Mouse (Mus musculus): ENCODE measurements at regions not wholly inside any gene's neighbourhood (a gene's known extent, or its start where the extent isn't known, plus 50 kb on each side); places are given as distances from the start of the nearest gene placed in this dataset.

DNA sequence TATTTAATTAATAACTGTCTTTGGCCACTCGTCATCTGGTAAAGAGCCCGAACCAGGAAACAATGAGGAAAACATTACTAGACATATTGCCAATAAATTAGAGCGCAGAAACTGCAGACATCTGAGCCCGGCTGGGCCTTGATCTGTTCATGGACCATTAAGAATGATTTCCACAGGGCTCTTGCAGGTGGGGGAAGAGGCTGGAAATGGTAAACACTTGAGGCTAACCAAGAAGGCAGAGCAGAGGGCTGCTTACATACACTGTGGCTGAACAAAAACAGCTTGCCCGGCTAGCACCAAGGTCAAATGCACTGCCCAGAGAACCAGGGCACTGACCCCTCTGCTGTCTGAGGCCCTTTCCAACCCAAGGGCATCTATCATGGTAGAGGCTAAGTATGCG lies 115.5 kb upstream of the Twist2 start:
- Histone ChIP-seq H3K4me3 (ENCODE audit: low read depth, low read length) (no peak overlapping the region), H3K4me1 (ENCODE audit: control insufficient read depth, insufficient read depth, low read length) (no peaks in the 10 kb centered on the region), H3K9ac (replicated peaks; ENCODE audit: low read depth, low read length) (no peak overlapping the region), H3K9me3 (ENCODE audit: control insufficient read depth, low read depth, low read length) (no peaks in the 10 kb centered on the region), H3K36me3 (ENCODE audit: control insufficient read depth, insufficient read depth, low read length) (no peaks in the 10 kb centered on the region), H3K4me2 (replicated peaks; ENCODE audit: low read depth, low read length) (no peak overlapping the region), H3K27ac (ENCODE audit: low read length) (no peak overlapping the region), H3K27me3 (ENCODE audit: control insufficient read depth, insufficient read depth, low read length) (no peaks in the 10 kb centered on the region)
- 44% methylated on average over 6 of the region's 6 CpGs for WGBS
- no peak for ATAC-seq (ENCODE audit: insufficient number of reproducible peaks, insufficient read depth, low FRiP score, low read depth)

DNA sequence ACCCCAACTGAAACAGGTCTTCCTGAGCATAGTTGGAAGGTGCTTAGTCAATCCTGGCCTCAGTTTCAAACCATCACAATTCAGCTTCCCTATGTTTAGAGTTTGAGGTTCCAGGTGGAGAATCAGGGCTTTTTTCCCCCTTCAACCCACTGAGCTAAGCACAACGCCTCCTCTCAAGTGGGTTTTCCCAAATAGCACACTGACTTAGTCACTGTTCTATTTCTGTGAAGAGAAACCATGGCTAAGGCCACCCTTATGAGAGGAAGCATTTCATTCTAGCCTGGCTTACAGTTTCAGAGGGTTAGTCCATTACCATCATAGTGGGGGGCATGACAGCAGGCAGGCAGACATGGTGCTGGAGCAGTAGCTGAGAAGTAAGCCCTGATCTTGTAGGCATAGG lies 109.7 kb upstream of the Twist2 start:
- Histone ChIP-seq H3K36me3 (ENCODE audit: control insufficient read depth, insufficient read depth, low read length) (no peaks in the 10 kb centered on the region), H3K27me3 (ENCODE audit: control insufficient read depth, insufficient read depth, low read length) (no peaks in the 10 kb centered on the region), H3K4me2 (replicated peaks; ENCODE audit: low read depth, low read length) (no peak overlapping the region), H3K4me3 (ENCODE audit: low read depth, low read length) (no peak overlapping the region), H3K9me3 (ENCODE audit: control insufficient read depth, low read depth, low read length) (no peaks in the 10 kb centered on the region), H3K27ac (ENCODE audit: low read length) (no peak overlapping the region), H3K4me1 (ENCODE audit: control insufficient read depth, insufficient read depth, low read length) (no peaks in the 10 kb centered on the region), H3K9ac (replicated peaks; ENCODE audit: low read depth, low read length) (no peak overlapping the region)
- 85% methylated on average over 1 of the region's 1 CpGs for WGBS
- ATAC-seq (ENCODE audit: insufficient number of reproducible peaks, insufficient read depth, low FRiP score, low read depth): no peak

DNA sequence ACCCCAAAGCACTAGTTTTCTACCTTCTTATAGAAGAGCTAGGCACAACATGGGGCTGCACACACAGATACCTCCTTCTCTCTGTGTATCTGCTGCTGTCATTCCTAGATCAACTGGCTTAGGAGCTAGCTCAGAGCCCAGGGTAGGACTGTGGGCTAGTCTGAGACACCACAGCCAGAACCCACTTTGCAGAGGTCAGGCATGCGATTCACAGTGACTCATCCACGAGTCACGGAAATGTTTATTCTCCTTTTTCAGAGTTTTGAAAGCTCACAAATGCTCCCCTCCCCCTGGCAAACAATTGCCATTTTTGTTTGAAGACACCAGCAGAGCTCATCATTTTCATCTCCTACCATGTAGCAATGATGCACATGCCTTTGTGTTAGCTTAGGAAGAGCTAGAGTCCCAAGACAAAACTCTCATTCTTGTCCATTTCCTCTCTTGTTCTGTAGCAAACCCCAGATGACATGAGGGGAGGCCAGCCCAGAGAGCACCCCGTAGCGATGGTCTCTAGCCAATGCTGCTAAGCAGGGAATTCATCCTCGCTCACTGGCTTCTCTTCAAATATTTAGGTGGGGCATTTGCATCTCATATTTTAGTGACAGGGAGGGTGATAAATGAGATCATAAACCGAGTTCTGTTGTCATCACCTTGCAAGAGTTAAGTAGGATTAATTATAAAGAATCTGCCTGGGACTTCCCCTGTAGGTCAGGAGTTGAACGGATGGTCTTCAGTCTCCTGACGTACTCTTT lies 108.4 kb upstream of the Twist2 start:
- H3K4me1 ChIP-seq (ENCODE audit: control insufficient read depth, insufficient read depth, low read length): no peaks in the 10 kb centered on the region

DNA sequence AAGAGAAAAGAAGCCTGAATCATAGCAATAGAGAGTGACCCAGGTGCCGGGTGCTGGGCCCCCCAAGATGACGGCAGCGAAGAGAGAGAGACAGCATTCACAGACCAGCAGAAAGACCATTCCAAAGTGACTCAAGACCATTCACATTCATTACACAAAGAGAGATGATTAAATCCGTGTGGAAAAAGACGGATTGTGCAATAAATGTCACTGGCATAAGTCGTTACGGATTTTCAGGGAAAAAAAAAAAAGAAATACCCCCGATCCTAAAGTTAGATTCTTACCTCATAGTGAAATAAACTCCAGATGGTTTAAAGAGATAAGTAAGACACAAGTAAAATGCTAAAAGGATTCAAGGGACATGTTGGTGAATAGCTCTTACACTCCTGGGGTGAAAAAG lies 104.2 kb upstream of the Twist2 start:
- no peak overlapping the region for H3K27ac ChIP-seq (ENCODE audit: low read length)
- H3K9ac ChIP-seq (replicated peaks; ENCODE audit: low read depth, low read length): no peak overlapping the region
- ATAC-seq (ENCODE audit: insufficient number of reproducible peaks, insufficient read depth, low FRiP score, low read depth): no peak
- H3K4me3 ChIP-seq (ENCODE audit: low read depth, low read length): no peak overlapping the region
- H3K36me3 ChIP-seq (ENCODE audit: control insufficient read depth, insufficient read depth, low read length): no peaks in the 10 kb centered on the region
- H3K27me3 ChIP-seq (ENCODE audit: control insufficient read depth, insufficient read depth, low read length): no peaks in the 10 kb centered on the region
- H3K9me3 ChIP-seq (ENCODE audit: control insufficient read depth, low read depth, low read length): no peaks in the 10 kb centered on the region
- 59% methylated on average over 8 of the region's 8 CpGs for WGBS
- no peak overlapping the region for H3K4me2 ChIP-seq (replicated peaks; ENCODE audit: low read depth, low read length)
- H3K4me1 ChIP-seq (ENCODE audit: control insufficient read depth, insufficient read depth, low read length): no peaks in the 10 kb centered on the region

More for the DNA sequence above, 108.4 kb upstream of the Twist2 start:
- H3K4me3 ChIP-seq (ENCODE audit: low read depth, low read length): no peak overlapping the region
- H3K27me3 ChIP-seq (ENCODE audit: control insufficient read depth, insufficient read depth, low read length): no peaks in the 10 kb centered on the region
- no peak overlapping the region for H3K9ac ChIP-seq (replicated peaks; ENCODE audit: low read depth, low read length)
- no peaks in the 10 kb centered on the region for H3K9me3 ChIP-seq (ENCODE audit: control insufficient read depth, low read depth, low read length)
- no peak overlapping the region for H3K27ac ChIP-seq (ENCODE audit: low read length)
- no peak overlapping the region for H3K4me2 ChIP-seq (replicated peaks; ENCODE audit: low read depth, low read length)
- WGBS: 47% methylated on average over 9 of the region's 9 CpGs
- no peak for ATAC-seq (ENCODE audit: insufficient number of reproducible peaks, insufficient read depth, low FRiP score, low read depth)
- H3K36me3 ChIP-seq (ENCODE audit: control insufficient read depth, insufficient read depth, low read length): no peaks in the 10 kb centered on the region

DNA sequence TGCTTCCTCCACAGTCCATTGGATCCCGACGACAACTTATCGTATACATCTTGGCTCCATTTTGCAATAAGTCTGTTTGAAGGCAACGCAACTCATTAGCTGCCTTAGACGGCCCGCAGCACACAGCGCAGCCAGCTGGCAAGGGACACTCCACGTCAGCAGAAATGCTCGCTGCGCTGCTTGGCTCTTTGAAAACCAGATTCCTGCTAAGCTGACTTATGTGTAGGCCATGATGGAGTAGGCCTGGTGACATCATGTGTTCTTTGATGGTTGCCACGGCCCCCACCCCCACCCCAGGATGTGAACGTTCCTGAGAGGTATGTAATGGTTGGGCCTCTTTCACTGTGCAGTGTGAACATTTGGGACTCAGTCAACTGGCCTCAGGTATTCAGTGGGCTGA lies 99.8 kb upstream of the Twist2 start:
- Histone ChIP-seq H3K9me3 (ENCODE audit: control insufficient read depth, low read depth, low read length) (no peaks in the 10 kb centered on the region), H3K4me2 (replicated peaks; ENCODE audit: low read depth, low read length) (no peak overlapping the region), H3K36me3 (ENCODE audit: control insufficient read depth, insufficient read depth, low read length) (no peaks in the 10 kb centered on the region), H3K9ac (replicated peaks; ENCODE audit: low read depth, low read length) (no peak overlapping the region), H3K27ac (ENCODE audit: low read length) (no peak overlapping the region), H3K4me3 (ENCODE audit: low read depth, low read length) (no peak overlapping the region), H3K27me3 (ENCODE audit: control insufficient read depth, insufficient read depth, low read length) (no peaks in the 10 kb centered on the region), H3K4me1 (ENCODE audit: control insufficient read depth, insufficient read depth, low read length) (no peaks in the 10 kb centered on the region)
- ATAC-seq (ENCODE audit: insufficient number of reproducible peaks, insufficient read depth, low FRiP score, low read depth): no peak
- 67% methylated on average over 12 of the region's 12 CpGs for WGBS

DNA sequence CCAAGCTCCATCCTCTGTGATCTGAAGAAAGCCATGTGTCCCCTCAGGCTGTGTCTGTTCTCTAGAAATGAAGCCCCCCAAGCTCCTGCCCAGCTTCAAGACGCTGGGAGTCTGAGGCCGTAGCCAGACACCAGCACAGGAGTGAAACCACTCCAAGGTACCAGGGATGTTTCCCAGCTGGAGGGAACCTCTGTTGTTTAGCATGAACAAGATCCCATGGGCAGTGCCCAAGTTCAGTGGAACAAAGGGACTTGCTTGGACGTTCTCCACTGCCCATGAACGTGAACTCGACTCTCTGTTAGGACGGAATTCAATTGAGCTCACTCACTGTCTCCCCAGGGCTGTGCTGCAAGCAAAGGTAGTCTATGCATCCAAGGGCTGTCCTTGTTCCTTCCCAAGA lies 99.2 kb upstream of the Twist2 start:
- Histone ChIP-seq H3K4me1 (ENCODE audit: control insufficient read depth, insufficient read depth, low read length) (no peaks in the 10 kb centered on the region), H3K4me3 (ENCODE audit: low read depth, low read length) (no peak overlapping the region), H3K9me3 (ENCODE audit: control insufficient read depth, low read depth, low read length) (no peaks in the 10 kb centered on the region), H3K4me2 (replicated peaks; ENCODE audit: low read depth, low read length) (no peak overlapping the region), H3K36me3 (ENCODE audit: control insufficient read depth, insufficient read depth, low read length) (no peaks in the 10 kb centered on the region), H3K27me3 (ENCODE audit: control insufficient read depth, insufficient read depth, low read length) (no peaks in the 10 kb centered on the region), H3K9ac (replicated peaks; ENCODE audit: low read depth, low read length) (no peak overlapping the region), H3K27ac (ENCODE audit: low read length) (no peak overlapping the region)
- WGBS: 78% methylated on average over 6 of the region's 6 CpGs
- ATAC-seq (ENCODE audit: insufficient number of reproducible peaks, insufficient read depth, low FRiP score, low read depth): no peak

DNA sequence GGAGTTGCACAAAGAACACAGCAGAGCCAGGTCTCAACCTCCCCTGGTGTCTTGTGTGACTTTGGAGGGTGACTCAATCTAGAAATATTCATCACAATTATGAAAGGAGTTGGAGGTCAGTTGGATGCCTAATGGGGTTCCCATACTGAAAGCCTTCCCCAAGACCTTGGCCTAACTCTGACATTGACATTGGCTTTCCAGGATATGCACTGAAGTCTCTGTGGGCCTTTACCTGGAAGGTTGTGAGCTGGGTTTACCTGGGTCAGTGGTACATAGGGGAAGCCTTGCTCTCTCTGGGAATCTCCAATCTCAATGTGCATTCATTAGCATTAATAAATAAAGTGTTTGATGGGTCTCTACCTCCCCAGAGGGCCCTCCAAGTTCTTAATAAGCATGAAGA lies 98.5 kb upstream of the Twist2 start:
- Histone ChIP-seq H3K9me3 (ENCODE audit: control insufficient read depth, low read depth, low read length) (no peaks in the 10 kb centered on the region), H3K4me1 (ENCODE audit: control insufficient read depth, insufficient read depth, low read length) (no peaks in the 10 kb centered on the region)
- no peak for ATAC-seq (ENCODE audit: insufficient number of reproducible peaks, insufficient read depth, low FRiP score, low read depth)

DNA sequence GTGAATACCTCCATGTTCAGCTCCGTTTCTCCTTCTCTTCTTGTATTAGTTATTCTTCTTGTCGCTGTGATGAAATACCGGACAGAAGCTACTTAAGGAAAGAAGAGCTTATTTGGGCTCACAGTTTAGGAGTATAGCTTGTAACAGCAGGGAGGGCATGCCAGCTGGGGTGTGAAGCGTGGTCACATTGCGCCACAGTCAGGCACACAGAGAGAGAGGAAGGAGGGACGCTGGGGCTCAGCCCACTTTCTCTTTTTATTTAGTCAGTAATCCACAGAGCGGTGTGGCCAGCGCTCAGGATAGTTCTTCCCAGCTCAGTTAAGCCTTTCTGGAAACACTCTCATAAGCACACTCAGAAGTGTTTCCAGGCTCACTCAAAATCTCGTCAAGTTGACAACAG lies 95.8 kb upstream of the Twist2 start:
- no peaks in the 10 kb centered on the region for H3K27me3 ChIP-seq (ENCODE audit: control insufficient read depth, insufficient read depth, low read length)
- H3K4me3 ChIP-seq (ENCODE audit: low read depth, low read length): no peak overlapping the region
- no peaks in the 10 kb centered on the region for H3K36me3 ChIP-seq (ENCODE audit: control insufficient read depth, insufficient read depth, low read length)
- no peaks in the 10 kb centered on the region for H3K9me3 ChIP-seq (ENCODE audit: control insufficient read depth, low read depth, low read length)
- 79% methylated on average over 9 of the region's 9 CpGs for WGBS
- no peak overlapping the region for H3K9ac ChIP-seq (replicated peaks; ENCODE audit: low read depth, low read length)
- no peak overlapping the region for H3K4me2 ChIP-seq (replicated peaks; ENCODE audit: low read depth, low read length)
- no peak for ATAC-seq (ENCODE audit: insufficient number of reproducible peaks, insufficient read depth, low FRiP score, low read depth)
- no peak overlapping the region for H3K27ac ChIP-seq (ENCODE audit: low read length)
- H3K4me1 ChIP-seq (ENCODE audit: control insufficient read depth, insufficient read depth, low read length): 0 out of 2 replicates have a peak, but pooled peaks cover 2% of the 10 kb centered on the region

More for the DNA sequence above, 98.5 kb upstream of the Twist2 start:
- H3K4me3 ChIP-seq (ENCODE audit: low read depth, low read length): no peak overlapping the region
- no peaks in the 10 kb centered on the region for H3K27me3 ChIP-seq (ENCODE audit: control insufficient read depth, insufficient read depth, low read length)
- H3K36me3 ChIP-seq (ENCODE audit: control insufficient read depth, insufficient read depth, low read length): no peaks in the 10 kb centered on the region
- H3K27ac ChIP-seq (ENCODE audit: low read length): no peak overlapping the region
- H3K4me2 ChIP-seq (replicated peaks; ENCODE audit: low read depth, low read length): no peak overlapping the region
- H3K9ac ChIP-seq (replicated peaks; ENCODE audit: low read depth, low read length): no peak overlapping the region
